8 mouse cellular contexts compared by ENCODE assay signal in the genomic region with DNA sequence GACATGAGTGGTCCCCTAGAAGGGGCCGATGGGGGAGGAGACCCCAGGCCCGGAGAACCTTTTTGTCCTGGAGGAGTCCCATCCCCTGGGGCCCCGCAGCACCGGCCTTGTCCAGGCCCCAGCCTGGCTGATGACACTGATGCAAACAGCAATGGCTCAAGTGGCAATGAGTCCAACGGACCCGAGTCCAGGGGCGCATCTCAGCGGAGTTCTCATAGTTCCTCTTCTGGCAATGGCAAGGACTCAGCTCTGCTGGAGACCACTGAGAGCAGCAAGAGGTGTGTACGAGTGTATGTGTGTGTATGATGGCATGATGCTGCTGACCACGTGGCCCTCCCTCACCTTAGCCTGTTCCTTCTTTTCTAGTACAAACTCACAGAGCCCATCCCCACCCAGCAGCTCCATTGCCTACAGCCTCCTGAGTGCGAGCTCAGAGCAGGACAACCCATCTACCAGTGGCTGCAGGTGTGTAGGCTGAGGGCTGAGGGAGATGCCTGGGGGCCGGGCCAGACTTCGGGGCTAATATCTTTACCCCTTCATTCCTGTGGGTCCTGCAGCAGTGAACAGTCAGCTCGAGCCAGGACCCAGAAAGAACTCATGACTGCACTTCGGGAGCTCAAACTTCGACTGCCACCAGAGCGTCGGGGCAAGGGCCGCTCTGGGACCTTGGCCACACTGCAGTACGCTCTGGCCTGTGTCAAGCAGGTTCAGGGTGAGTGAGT. TPM values are rescaled to one million over a fixed set of nuclear protein-coding genes. Genes with fewer than 3 reads are reported as not detected.
DNase-seq lines count a peak whose midpoint lies in the region; ATAC-seq lines count a peak whose summit lies in the region.

No protein-coding gene starts in this region.

- no peaks in the 10 kb centered on the region for H3K9me3 ChIP-seq in hindbrain, embryonic 10.5 days
- no peaks in the 10 kb centered on the region for H3K9me3 ChIP-seq in midbrain, embryonic 13.5 days

- H3K27ac ChIP-seq in hindbrain, embryonic 10.5 days: peak overlapping the region; percentile 80
- H3K27ac ChIP-seq in midbrain, embryonic 13.5 days: peak overlapping the region; percentile 81; the same call in 1 of the 2 replicates

- DNase-seq in frontal cortex, postnatal 10 days (ENCODE audit: low spot score in 2 of 2): peak; percentile 13 to 54
- no peak for DNase-seq in frontal cortex, adult 2 months (ENCODE audit: extremely low spot score in 1 of 2, low spot score in 1 of 2)
- peak; percentile 22 to 66 for DNase-seq in spleen, postnatal 4 days (ENCODE audit: low spot score in 2 of 2)
- DNase-seq in spleen, adult 12 weeks (ENCODE audit: low spot score): no peak
- DNase-seq in hindbrain, embryonic 10.5 days (ENCODE audit: low spot score): no peak
- DNase-seq in layer of hippocampus, postnatal 36 days: no peak

- peak overlapping the region; percentile 73 for H3K9ac ChIP-seq in midbrain, embryonic 13.5 days (replicated peaks)

- 90% methylated on average over 20 of the region's 20 CpGs for WGBS in hindbrain, embryonic 10.5 days
- WGBS in midbrain, embryonic 13.5 days: 92% methylated on average over 20 of the region's 20 CpGs

- H3K36me3 ChIP-seq in hindbrain, embryonic 10.5 days: peaks cover 53% of the 10 kb centered on the region
- peaks cover 52% of the 10 kb centered on the region for H3K36me3 ChIP-seq in midbrain, embryonic 13.5 days

- no peak for ATAC-seq in midbrain, embryonic 13.5 days
- no peak for ATAC-seq in monocyte, adult 5-6 weeks (replicated peaks; ENCODE audit: insufficient number of reproducible peaks, low FRiP score, low TSS enrichment, poor library complexity, severe bottlenecking)

- no peaks in the 10 kb centered on the region for H3K27me3 ChIP-seq in hindbrain, embryonic 10.5 days (ENCODE audit: insufficient read depth, poor library complexity, severe bottlenecking)
- H3K27me3 ChIP-seq in midbrain, embryonic 13.5 days: no peaks in the 10 kb centered on the region

- peak overlapping the region; percentile 71 for H3K4me3 ChIP-seq in hindbrain, embryonic 10.5 days
- peak overlapping the region; percentile 52 for H3K4me3 ChIP-seq in midbrain, embryonic 13.5 days (replicated peaks)

- peak overlapping the region; percentile 93 for H3K4me2 ChIP-seq in midbrain, embryonic 13.5 days (replicated peaks)

- peaks cover 55% of the 10 kb centered on the region for H3K4me1 ChIP-seq in hindbrain, embryonic 10.5 days (replicated peaks)
- peaks cover 51% of the 10 kb centered on the region for H3K4me1 ChIP-seq in midbrain, embryonic 13.5 days (replicated peaks)

RNA-seq across cellular contexts. Expression of a gene that starts 5.8 kb away (rescaled TPM):
- polyA plus RNA-seq in frontal cortex, adult 2 months (2012; rRNA removed): 42.7 and 55.8 TPM in 2 replicates
- 7.8 and 9.8 TPM in 2 replicates for polyA plus RNA-seq in hindbrain, embryonic 10.5 days (2016; fragmentation: Nextera tagmentation; extraction: Ambion mirVana)
- 8.6 and 10.5 TPM in 2 replicates for polyA plus RNA-seq in midbrain, embryonic 13.5 days (2015; fragmentation: Nextera tagmentation; extraction: Ambion mirVana)
- total RNA-seq in monocyte, adult 5-6 weeks (2017): 44.9 to 89.7 TPM (median 81.1 TPM) in 3 replicates
- total RNA-seq in layer of hippocampus, postnatal 36 days (2021): 10 to 100 TPM; 78.2 to 92.8 TPM

RNA-seq across cellular contexts. Expression of a gene that starts 12.5 kb away (rescaled TPM):
- 1,200 and 1,339 TPM in 2 replicates for polyA plus RNA-seq in frontal cortex, adult 2 months (2012; rRNA removed)
- polyA plus RNA-seq in hindbrain, embryonic 10.5 days (2016; fragmentation: Nextera tagmentation; extraction: Ambion mirVana): 67.1 and 108 TPM in 2 replicates
- 175 and 188 TPM in 2 replicates for polyA plus RNA-seq in midbrain, embryonic 13.5 days (2015; fragmentation: Nextera tagmentation; extraction: Ambion mirVana)
- 13.1 to 89.9 TPM (median 23.6 TPM) in 3 replicates for total RNA-seq in monocyte, adult 5-6 weeks (2017)
- 100 to 1,000 TPM; 962 to 984 TPM for total RNA-seq in layer of hippocampus, postnatal 36 days (2021)

RNA-seq across cellular contexts. Expression of a gene that starts 19.4 kb away (rescaled TPM):
- polyA plus RNA-seq in frontal cortex, adult 2 months (2012; rRNA removed): 0.78 and 0.86 TPM in 2 replicates
- 0.14 and 0.48 TPM in 2 replicates for polyA plus RNA-seq in hindbrain, embryonic 10.5 days (2016; fragmentation: Nextera tagmentation; extraction: Ambion mirVana)
- polyA plus RNA-seq in midbrain, embryonic 13.5 days (2015; fragmentation: Nextera tagmentation; extraction: Ambion mirVana): 0.10 and 0.26 TPM in 2 replicates
- total RNA-seq in monocyte, adult 5-6 weeks (2017): 0.49 TPM in 1 of 3 replicates, not detected in the others
- total RNA-seq in layer of hippocampus, postnatal 36 days (2021): 1 to 10 TPM in 1 of 2 experiments, under 1 TPM in 1; 0.68 to 1.1 TPM

RNA-seq across cellular contexts. Expression of a gene that starts 21.6 kb away (rescaled TPM):
- polyA plus RNA-seq in frontal cortex, adult 2 months (2012; rRNA removed): 1.8 and 1.9 TPM in 2 replicates
- 0.13 TPM in 1 of 2 replicates, not detected in the other for polyA plus RNA-seq in hindbrain, embryonic 10.5 days (2016; fragmentation: Nextera tagmentation; extraction: Ambion mirVana)
- polyA plus RNA-seq in midbrain, embryonic 13.5 days (2015; fragmentation: Nextera tagmentation; extraction: Ambion mirVana): 0.28 TPM in 1 of 2 replicates, not detected in the other
- total RNA-seq in monocyte, adult 5-6 weeks (2017): not detected in 3 replicates
- total RNA-seq in layer of hippocampus, postnatal 36 days (2021): 1 to 10 TPM in 1 of 2 experiments, under 1 TPM in 1; 0.96 to 1.2 TPM

RNA-seq across cellular contexts. Expression of a gene that starts 24.9 kb away (rescaled TPM):
- polyA plus RNA-seq in frontal cortex, adult 2 months (2012; rRNA removed): 5.1 and 8.0 TPM in 2 replicates
- 0.22 TPM in 1 of 2 replicates, not detected in the other for polyA plus RNA-seq in hindbrain, embryonic 10.5 days (2016; fragmentation: Nextera tagmentation; extraction: Ambion mirVana)
- 0.39 and 0.43 TPM in 2 replicates for polyA plus RNA-seq in midbrain, embryonic 13.5 days (2015; fragmentation: Nextera tagmentation; extraction: Ambion mirVana)
- total RNA-seq in monocyte, adult 5-6 weeks (2017): 0.32 to 0.57 TPM in 2 of 3 replicates, not detected in the other
- 1 to 10 TPM; 6.6 to 6.9 TPM for total RNA-seq in layer of hippocampus, postnatal 36 days (2021)

Comparison
In these comparisons a context has a peak if more than half of its experiments do, and no peak if none do; other contexts are left out.
1. DNase-seq: peak in frontal cortex, postnatal 10 days (2 of 2) and spleen, postnatal 4 days (2 of 2); none in frontal cortex, adult 2 months (0 of 2), spleen, adult 12 weeks (single experiment), hindbrain, embryonic 10.5 days (single experiment) and layer of hippocampus, postnatal 36 days (0 of 2).